Mouse (Mus musculus): ENCODE results near the gene Tmem151a. TPM values are rescaled to one million over a fixed set of nuclear protein-coding genes. Genes with fewer than 3 reads are reported as not detected.

Gene Tmem151a
- polyA plus RNA-seq, 1 experiment from 2014 or later: 23.7 TPM

DNA sequence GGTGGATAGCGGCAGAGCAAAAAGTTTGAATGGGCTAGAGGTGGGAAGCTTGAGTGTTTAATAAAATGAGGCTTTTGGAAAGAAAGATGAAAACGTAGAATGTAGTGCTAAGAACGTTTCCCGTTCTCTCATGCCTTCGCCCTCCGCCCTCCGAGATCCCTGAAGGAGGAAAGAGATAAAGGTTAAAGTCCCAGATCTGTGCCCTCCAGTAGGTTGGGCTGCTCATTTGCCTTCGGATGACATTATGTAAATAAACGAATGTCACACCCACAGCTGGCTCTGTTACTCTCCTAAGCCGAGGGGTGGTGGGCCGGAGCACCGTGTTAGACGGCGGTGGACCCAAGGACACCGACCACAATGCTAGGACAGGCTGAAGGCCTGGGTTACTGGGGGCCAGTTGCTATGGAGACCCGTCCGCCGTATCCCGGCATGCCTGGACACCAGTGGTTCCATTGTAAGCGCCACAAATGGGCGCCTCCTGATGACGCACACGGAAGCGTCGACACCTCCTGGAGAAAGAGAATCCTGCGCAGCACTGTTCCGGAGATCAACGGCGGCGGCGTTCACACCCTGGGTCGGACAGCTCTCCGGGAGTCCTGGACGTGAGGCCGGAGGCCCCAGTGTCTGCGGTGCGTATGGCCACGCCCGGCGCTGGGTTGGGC lies 44.3 kb downstream of the Tmem151a start, which contains the start of gene Brms1:
TSS of gene Brms1 (plus strand) at position 493 of the 662 bp plus-strand sequence.
- H3K27me3 ChIP-seq (ENCODE audit: control insufficient read depth, insufficient read depth, low read length): no peaks in the 10 kb centered on the region
- peaks cover 8% of the 10 kb centered on the region for H3K36me3 ChIP-seq (ENCODE audit: control insufficient read depth, insufficient read depth, low read length)
- WGBS: 9% methylated on average over 40 of the region's 40 CpGs
- H3K9me3 ChIP-seq (ENCODE audit: control insufficient read depth, low read length): no peaks in the 10 kb centered on the region
- peak within 1 kb of the TSS; percentile 80 for H3K9ac ChIP-seq (replicated peaks; ENCODE audit: low read depth, low read length)
- H3K4me2 ChIP-seq (ENCODE audit: low read depth, low read length): peak within 1 kb of the TSS; percentile 98
- peak within 1 kb of the TSS; percentile 80 for H3K27ac ChIP-seq (ENCODE audit: low read depth, low read length)
- ATAC-seq (ENCODE audit: low read depth): peak; percentile 73
- peaks cover 24% of the 10 kb centered on the region for H3K4me1 ChIP-seq (ENCODE audit: control insufficient read depth, insufficient read depth, low read length)
- peak within 1 kb of the TSS; percentile 86 for H3K4me3 ChIP-seq (ENCODE audit: low read depth, low read length)

- Histone ChIP-seq H3K4me3 (ENCODE audit: low read depth, low read length) (peak overlapping the region; percentile 86), H3K27ac (ENCODE audit: low read depth, low read length) (peak overlapping the region; percentile 87), H3K9ac (replicated peaks; ENCODE audit: low read depth, low read length) (peak overlapping the region; percentile 89), H3K4me2 (ENCODE audit: low read depth, low read length) (peak overlapping the region; percentile 98), H3K27me3 (ENCODE audit: control insufficient read depth, insufficient read depth, low read length) (no peaks in the 10 kb centered on the region), H3K36me3 (ENCODE audit: control insufficient read depth, insufficient read depth, low read length) (peaks cover 7% of the 10 kb centered on the region; the same call in 1 of the 2 replicates), H3K9me3 (ENCODE audit: control insufficient read depth, low read length) (no peaks in the 10 kb centered on the region), H3K4me1 (ENCODE audit: control insufficient read depth, insufficient read depth, low read length) (peaks cover 24% of the 10 kb centered on the region)
- 12% methylated on average over 41 of the region's 41 CpGs for whole genome bisulfite sequencing
- peak; percentile 15; the same call in 1 of the 2 replicates for ATAC-seq (ENCODE audit: low read depth)
These were observed 45.8 kb downstream of the Tmem151a start for GRCm38 (mm10) chr19:5039301-5040114.

- under 1% methylated on average over 41 of the region's 44 CpGs for WGBS
- Histone ChIP-seq H3K36me3 (ENCODE audit: control insufficient read depth, insufficient read depth, low read length) (peaks cover 7% of the 10 kb centered on the region; the same call in 1 of the 2 replicates), H3K27me3 (ENCODE audit: control insufficient read depth, insufficient read depth, low read length) (no peaks in the 10 kb centered on the region), H3K27ac (ENCODE audit: low read depth, low read length) (peak within 1 kb of the TSS; percentile 87), H3K9me3 (ENCODE audit: control insufficient read depth, low read length) (no peaks in the 10 kb centered on the region), H3K4me1 (ENCODE audit: control insufficient read depth, insufficient read depth, low read length) (peaks cover 24% of the 10 kb centered on the region), H3K4me2 (ENCODE audit: low read depth, low read length) (peak within 1 kb of the TSS; percentile 98), H3K9ac (replicated peaks; ENCODE audit: low read depth, low read length) (peak within 1 kb of the TSS; percentile 89), H3K4me3 (ENCODE audit: low read depth, low read length) (peak within 1 kb of the TSS; percentile 86)
- peak; percentile 94 for ATAC-seq (ENCODE audit: low read depth)
These were observed 46.6 kb downstream of the Tmem151a start, which contains the start of the genes B4gat1 and AC124502.3 for GRCm38 (mm10) chr19:5038709-5039156. Gene B4gat1, plus strand, starts transcription at chr19:5038826. Gene AC124502.3, plus strand, starts transcription at chr19:5038891.

DNA sequence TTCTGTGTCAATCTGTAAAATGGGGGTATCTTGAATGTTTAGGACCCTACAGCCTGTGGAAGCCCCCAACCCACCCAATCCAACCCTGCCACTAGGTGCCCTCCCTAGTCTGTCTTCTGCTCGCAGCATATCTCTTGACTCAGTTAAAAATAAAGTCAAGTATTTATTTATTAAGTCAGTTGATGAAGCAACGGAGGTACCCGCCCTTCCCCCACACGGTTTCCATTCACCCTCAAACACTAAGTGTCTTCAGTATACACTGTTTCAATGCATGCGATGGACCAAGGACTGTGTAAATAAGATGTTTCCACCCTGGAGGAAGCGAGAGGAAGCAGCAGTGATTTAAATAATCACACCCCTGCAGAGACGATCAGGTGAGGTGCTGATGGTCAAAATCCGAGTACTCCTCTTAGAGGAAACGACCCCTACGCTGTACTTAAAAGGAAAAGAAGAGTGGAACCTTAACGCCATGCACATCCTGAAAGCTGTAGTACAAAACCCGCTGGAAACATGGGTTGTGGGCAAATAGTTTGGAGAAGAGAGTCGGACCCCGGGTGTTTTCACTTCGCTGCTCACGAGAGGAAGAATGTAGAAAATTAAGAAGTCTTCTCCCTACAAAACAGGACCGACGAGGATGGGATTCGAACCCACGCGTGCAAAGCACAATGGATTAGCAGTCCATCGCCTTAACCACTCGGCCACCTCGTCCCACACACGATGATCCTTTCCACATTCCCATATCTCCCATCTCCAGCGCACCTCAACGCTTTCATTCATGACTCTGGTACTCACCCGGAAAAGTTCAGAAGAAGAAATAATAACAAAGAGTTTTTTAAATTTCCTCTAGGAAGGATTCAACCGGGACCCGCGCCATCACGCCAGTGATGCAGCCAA lies 47.4 kb downstream of the Tmem151a start:
- Histone ChIP-seq H3K4me2 (ENCODE audit: low read depth, low read length) (peak overlapping the region; percentile 98), H3K27me3 (ENCODE audit: control insufficient read depth, insufficient read depth, low read length) (no peaks in the 10 kb centered on the region), H3K9me3 (ENCODE audit: control insufficient read depth, low read length) (no peaks in the 10 kb centered on the region), H3K4me1 (ENCODE audit: control insufficient read depth, insufficient read depth, low read length) (peaks cover 24% of the 10 kb centered on the region), H3K9ac (replicated peaks; ENCODE audit: low read depth, low read length) (peak overlapping the region; percentile 89), H3K27ac (ENCODE audit: low read depth, low read length) (peak overlapping the region; percentile 87; the same call in 1 of the 2 replicates), H3K4me3 (ENCODE audit: low read depth, low read length) (peak overlapping the region; percentile 86), H3K36me3 (ENCODE audit: control insufficient read depth, insufficient read depth, low read length) (peaks cover 4% of the 10 kb centered on the region; the same call in 1 of the 2 replicates)
- ATAC-seq (ENCODE audit: low read depth): peak; percentile 76
- WGBS: 6% methylated on average over 32 of the region's 32 CpGs

DNA sequence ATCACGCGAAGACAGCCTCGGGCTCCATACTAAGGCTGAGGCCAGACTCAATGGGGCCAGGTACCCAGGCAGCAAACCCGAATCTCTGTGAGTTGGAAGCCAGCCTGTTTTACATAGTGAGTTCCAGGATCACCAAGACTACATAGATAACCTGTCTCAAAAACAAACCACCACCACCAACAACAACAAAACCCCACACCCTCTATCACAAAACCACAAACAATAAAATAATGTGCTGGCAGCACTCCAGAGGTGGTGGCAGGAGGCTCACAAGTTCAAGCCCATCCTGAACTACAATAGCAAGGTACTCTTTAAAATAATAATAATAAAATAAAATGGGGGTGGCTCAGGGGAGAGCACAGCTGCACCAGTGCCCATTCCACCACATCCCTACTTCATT lies 48.8 kb downstream of the Tmem151a start:
- Histone ChIP-seq H3K4me2 (ENCODE audit: low read depth, low read length) (no peak overlapping the region), H3K27me3 (ENCODE audit: control insufficient read depth, insufficient read depth, low read length) (no peaks in the 10 kb centered on the region), H3K36me3 (ENCODE audit: control insufficient read depth, insufficient read depth, low read length) (no peaks in the 10 kb centered on the region; the same call in 1 of the 2 replicates), H3K9me3 (ENCODE audit: control insufficient read depth, low read length) (no peaks in the 10 kb centered on the region), H3K9ac (replicated peaks; ENCODE audit: low read depth, low read length) (no peak overlapping the region), H3K4me3 (ENCODE audit: low read depth, low read length) (no peak overlapping the region), H3K27ac (ENCODE audit: low read depth, low read length) (no peak overlapping the region), H3K4me1 (ENCODE audit: control insufficient read depth, insufficient read depth, low read length) (peaks cover 16% of the 10 kb centered on the region)
- 84% methylated on average over 4 of the region's 4 CpGs for WGBS
- no peak for ATAC-seq (ENCODE audit: low read depth)

DNA sequence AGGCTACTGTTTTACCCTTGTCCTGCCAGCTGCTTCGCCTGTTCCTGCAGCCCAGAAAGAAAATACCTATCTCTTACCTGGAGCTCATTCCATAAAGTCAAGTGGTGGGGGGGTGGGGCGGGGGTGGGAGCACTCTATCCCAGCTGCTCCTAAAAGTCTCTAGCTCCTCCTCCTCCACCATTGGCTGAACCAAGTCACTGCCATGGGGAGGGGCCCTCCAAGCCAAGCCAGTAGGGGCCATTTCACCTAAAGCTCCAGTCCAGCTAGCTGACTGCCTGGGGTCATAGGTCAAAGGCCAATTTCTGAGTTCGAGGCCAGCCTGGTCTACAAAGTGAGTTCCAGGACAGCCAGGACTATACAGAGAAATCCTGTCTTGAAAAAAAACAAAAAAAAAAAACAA lies 52.6 kb downstream of the Tmem151a start:
- Histone ChIP-seq H3K4me1 (ENCODE audit: control insufficient read depth, insufficient read depth, low read length) (no peaks in the 10 kb centered on the region), H3K9me3 (ENCODE audit: control insufficient read depth, low read length) (no peaks in the 10 kb centered on the region), H3K9ac (replicated peaks; ENCODE audit: low read depth, low read length) (no peak overlapping the region), H3K27ac (ENCODE audit: low read depth, low read length) (no peak overlapping the region), H3K36me3 (ENCODE audit: control insufficient read depth, insufficient read depth, low read length) (peaks cover 15% of the 10 kb centered on the region; the same call in 1 of the 2 replicates), H3K4me2 (ENCODE audit: low read depth, low read length) (no peak overlapping the region), H3K27me3 (ENCODE audit: control insufficient read depth, insufficient read depth, low read length) (no peaks in the 10 kb centered on the region), H3K4me3 (ENCODE audit: low read depth, low read length) (no peak overlapping the region)
- WGBS: 90% methylated on average over 3 of the region's 3 CpGs
- no peak for ATAC-seq (ENCODE audit: low read depth)

GRCm38 (mm10) chr19:5026111-5026510 lies 59.2 kb downstream of the Tmem151a start:
- Histone ChIP-seq H3K27ac (ENCODE audit: low read depth, low read length) (no peak overlapping the region), H3K27me3 (ENCODE audit: control insufficient read depth, insufficient read depth, low read length) (no peaks in the 10 kb centered on the region), H3K4me1 (ENCODE audit: control insufficient read depth, insufficient read depth, low read length) (no peaks in the 10 kb centered on the region; the same call in 1 of the 2 replicates), H3K9me3 (ENCODE audit: control insufficient read depth, low read length) (no peaks in the 10 kb centered on the region), H3K4me3 (ENCODE audit: low read depth, low read length) (no peak overlapping the region), H3K9ac (replicated peaks; ENCODE audit: low read depth, low read length) (no peak overlapping the region), H3K4me2 (ENCODE audit: low read depth, low read length) (no peak overlapping the region), H3K36me3 (ENCODE audit: control insufficient read depth, insufficient read depth, low read length) (peaks cover 15% of the 10 kb centered on the region; the same call in 1 of the 2 replicates)
- WGBS: 89% methylated on average over 8 of the region's 8 CpGs
- no peak for ATAC-seq (ENCODE audit: low read depth)

Data from neural tube, embryonic 14.5 days (tissue).